Mouse (Mus musculus): ENCODE measurements around the gene Zfp958. TPM values are rescaled to one million over a fixed set of nuclear protein-coding genes. Genes with fewer than 3 reads are reported as not detected.
A peak's percentile ranks its signal among the peaks of the same experiment; 100 is the strongest.
"Not testable (repeated sequence)": the region's sequence is repeated elsewhere in the genome, so short reads cannot be mapped to it uniquely, and the experiment has no call there.

The Zfp958 gene
- polyA plus RNA-seq (2016; fragmentation: Nextera tagmentation; extraction: Ambion mirVana): 12.3 and 14.3 TPM in 2 replicates

GRCm38 (mm10) chr8:4612932-4613853, at the start of gene Zfp958:
Gene Zfp958 (plus strand): TSS chr8:4613167.
- Histone ChIP-seq H3K27ac (replicated peaks) (peak within 1 kb of the TSS; percentile 91), H3K36me3 (peaks cover 40% of the 10 kb centered on the region), H3K4me1 (peaks cover 8% of the 10 kb centered on the region; the same call in 1 of the 2 replicates), H3K9me3 (replicated peaks) (peaks cover 11% of the 10 kb centered on the region; the same call in 1 of the 2 replicates), H3K27me3 (ENCODE audit: low read depth, poor library complexity, severe bottlenecking) (no peaks in the 10 kb centered on the region), H3K4me3 (peak within 1 kb of the TSS; percentile 90)
- DNase-seq (ENCODE audit: low spot score): peak; percentile 89
- WGBS: 2% methylated on average over 25 of the region's 25 CpGs

GRCm38 (mm10) chr8:4581986-4582385, 31.0 kb upstream of the Zfp958 start:
- no peak for DNase-seq (ENCODE audit: low spot score)
- WGBS: 79% methylated on average over 3 of the region's 3 CpGs
- no peak overlapping the region for H3K27ac ChIP-seq (replicated peaks)
- H3K4me1 ChIP-seq: peaks cover 3% of the 10 kb centered on the region; the same call in 1 of the 2 replicates
- H3K9me3 ChIP-seq (replicated peaks): no peaks in the 10 kb centered on the region
- H3K36me3 ChIP-seq: no peaks in the 10 kb centered on the region
- H3K27me3 ChIP-seq (ENCODE audit: low read depth, poor library complexity, severe bottlenecking): no peaks in the 10 kb centered on the region
- no peak overlapping the region for H3K4me3 ChIP-seq

- no peaks in the 10 kb centered on the region for H3K9me3 ChIP-seq (replicated peaks)
- H3K36me3 ChIP-seq: no peaks in the 10 kb centered on the region
- 85% methylated on average over 6 of the region's 6 CpGs for WGBS
- no peak overlapping the region for H3K27ac ChIP-seq (replicated peaks)
- no peaks in the 10 kb centered on the region for H3K27me3 ChIP-seq (ENCODE audit: low read depth, poor library complexity, severe bottlenecking)
- DNase-seq (ENCODE audit: low spot score): no peak
- H3K4me1 ChIP-seq: peaks cover 3% of the 10 kb centered on the region; the same call in 1 of the 2 replicates
- no peak overlapping the region for H3K4me3 ChIP-seq
Measured at GRCm38 (mm10) chr8:4582754-4583178, 30.2 kb upstream of the Zfp958 start.

GRCm38 (mm10) chr8:4584660-4585059, 28.3 kb upstream of the Zfp958 start:
- DNase-seq (ENCODE audit: low spot score): no peak
- no peak overlapping the region for H3K4me3 ChIP-seq
- H3K27ac ChIP-seq (replicated peaks): no peak overlapping the region
- no peaks in the 10 kb centered on the region for H3K9me3 ChIP-seq (replicated peaks)
- 87% methylated on average over 1 of the region's 1 CpGs for WGBS
- H3K36me3 ChIP-seq: no peaks in the 10 kb centered on the region
- H3K4me1 ChIP-seq: peaks cover 3% of the 10 kb centered on the region; the same call in 1 of the 2 replicates
- H3K27me3 ChIP-seq (ENCODE audit: low read depth, poor library complexity, severe bottlenecking): no peaks in the 10 kb centered on the region

GRCm38 (mm10) chr8:4586356-4586755, 26.6 kb upstream of the Zfp958 start:
- Histone ChIP-seq H3K4me1 (peaks cover 3% of the 10 kb centered on the region; the same call in 1 of the 2 replicates), H3K9me3 (replicated peaks) (no peaks in the 10 kb centered on the region), H3K27ac (replicated peaks) (no peak overlapping the region), H3K36me3 (no peaks in the 10 kb centered on the region), H3K4me3 (no peak overlapping the region), H3K27me3 (ENCODE audit: low read depth, poor library complexity, severe bottlenecking) (no peaks in the 10 kb centered on the region)
- no peak for DNase-seq (ENCODE audit: low spot score)
- 31% methylated on average over 4 of the region's 4 CpGs for WGBS

- 40% methylated on average over 9 of the region's 9 CpGs for WGBS
- H3K27ac ChIP-seq (replicated peaks): peak overlapping the region; percentile 83
- H3K27me3 ChIP-seq (ENCODE audit: low read depth, poor library complexity, severe bottlenecking): no peaks in the 10 kb centered on the region
- no peaks in the 10 kb centered on the region for H3K36me3 ChIP-seq
- peak; percentile 53 for DNase-seq (ENCODE audit: low spot score)
- H3K4me3 ChIP-seq: no peak overlapping the region
- H3K4me1 ChIP-seq: peaks cover 3% of the 10 kb centered on the region; the same call in 1 of the 2 replicates
- H3K9me3 ChIP-seq (replicated peaks): no peaks in the 10 kb centered on the region
Measured at GRCm38 (mm10) chr8:4588165-4589000, 24.6 kb upstream of the Zfp958 start.

GRCm38 (mm10) chr8:4608896-4609295, 4.1 kb upstream of the Zfp958 start:
- no peaks in the 10 kb centered on the region for H3K9me3 ChIP-seq (replicated peaks)
- DNase-seq (ENCODE audit: low spot score): no peak
- H3K27me3 ChIP-seq (ENCODE audit: low read depth, poor library complexity, severe bottlenecking): no peaks in the 10 kb centered on the region
- H3K4me1 ChIP-seq: peaks cover 5% of the 10 kb centered on the region; the same call in 1 of the 2 replicates
- no peak overlapping the region for H3K4me3 ChIP-seq
- no peak overlapping the region for H3K27ac ChIP-seq (replicated peaks)
- 96% methylated on average over 7 of the region's 7 CpGs for WGBS
- H3K36me3 ChIP-seq: no peaks in the 10 kb centered on the region

- H3K36me3 ChIP-seq: peaks cover 26% of the 10 kb centered on the region
- H3K4me3 ChIP-seq; H3K27me3 ChIP-seq (ENCODE audit: low read depth, poor library complexity, severe bottlenecking); H3K4me1 ChIP-seq; H3K27ac ChIP-seq (replicated peaks); DNase-seq (ENCODE audit: low spot score); H3K9me3 ChIP-seq (replicated peaks): not testable (repeated sequence)
- WGBS: 85% methylated on average over 4 of the region's 4 CpGs
Measured at GRCm38 (mm10) chr8:4611626-4612175, 1.3 kb upstream of the Zfp958 start.

- Histone ChIP-seq H3K36me3 (peaks cover 100% of the 10 kb centered on the region), H3K27ac (replicated peaks) (no peak overlapping the region), H3K9me3 (replicated peaks) (peaks cover 97% of the 10 kb centered on the region), H3K4me3 (no peak overlapping the region), H3K4me1 (no peaks in the 10 kb centered on the region), H3K27me3 (ENCODE audit: low read depth, poor library complexity, severe bottlenecking) (no peaks in the 10 kb centered on the region)
- WGBS: 88% methylated on average over 1 of the region's 1 CpGs
- no peak for DNase-seq (ENCODE audit: low spot score)
Measured at GRCm38 (mm10) chr8:4627349-4627748, 14.4 kb downstream of the Zfp958 start.

GRCm38 (mm10) chr8:4637071-4637470, 24.1 kb downstream of the Zfp958 start:
- Histone ChIP-seq H3K9me3 (replicated peaks) (peaks cover 25% of the 10 kb centered on the region; the same call in 1 of the 2 replicates), H3K36me3 (peaks cover 14% of the 10 kb centered on the region; the same call in 1 of the 2 replicates), H3K4me1 (no peaks in the 10 kb centered on the region), H3K4me3 (no peak overlapping the region), H3K27ac (replicated peaks) (no peak overlapping the region), H3K27me3 (ENCODE audit: low read depth, poor library complexity, severe bottlenecking) (no peaks in the 10 kb centered on the region)
- no peak for DNase-seq (ENCODE audit: low spot score)
- WGBS: 91% methylated on average over 4 of the region's 4 CpGs

- peaks cover 14% of the 10 kb centered on the region for H3K9me3 ChIP-seq (replicated peaks)
- not testable (repeated sequence) for DNase-seq (ENCODE audit: low spot score); H3K4me1 ChIP-seq; H3K27ac ChIP-seq (replicated peaks); H3K27me3 ChIP-seq (ENCODE audit: low read depth, poor library complexity, severe bottlenecking); H3K4me3 ChIP-seq; H3K36me3 ChIP-seq
- WGBS: 90% methylated on average over 6 of the region's 6 CpGs
Measured at GRCm38 (mm10) chr8:4642974-4643373, 30.0 kb downstream of the Zfp958 start.

- Histone ChIP-seq H3K27ac (replicated peaks) (no peak overlapping the region), H3K4me3 (no peak overlapping the region), H3K9me3 (replicated peaks) (peaks cover 19% of the 10 kb centered on the region; the same call in 1 of the 2 replicates), H3K4me1 (no peaks in the 10 kb centered on the region), H3K27me3 (ENCODE audit: low read depth, poor library complexity, severe bottlenecking) (no peaks in the 10 kb centered on the region), H3K36me3 (no peaks in the 10 kb centered on the region)
- WGBS: 88% methylated on average over 7 of the region's 7 CpGs
- DNase-seq (ENCODE audit: low spot score): no peak
Measured at GRCm38 (mm10) chr8:4656536-4656935, 43.6 kb downstream of the Zfp958 start.
